Mouse (Mus musculus): Measurements from ENCODE around the gene Cdc26. TPM values are rescaled to one million over a fixed set of nuclear protein-coding genes. Genes with fewer than 3 reads are reported as not detected.

Gene Cdc26
- polyA plus RNA-seq, 1 experiment = 70.2 TPM

GRCm38 (mm10) chr4:62427978-62428758, 19.7 kb upstream of the Cdc26 start:
- Histone ChIP-seq H3K79me3 (ENCODE audit: low read depth) (no peaks in the 10 kb centered on the region), H3K4me3 (ENCODE audit: insufficient read depth, poor library complexity, severe bottlenecking) (no peak overlapping the region), H3K27me3 (ENCODE audit: control insufficient read depth, insufficient read depth, insufficient read length) (no peaks in the 10 kb centered on the region), H3ac (ENCODE audit: control insufficient read depth, insufficient read length, low read depth) (no peak overlapping the region), H3K79me2 (ENCODE audit: control insufficient read depth, insufficient read depth) (no peaks in the 10 kb centered on the region), H3K36me3 (ENCODE audit: control insufficient read depth, insufficient read depth) (peaks cover 22% of the 10 kb centered on the region)
- TF ChIP-seq MYOD1 (IDR thresholded peaks at IDR 0.05; ENCODE audit: control insufficient read depth, insufficient read length, low read depth) (no peak), MAX (IDR thresholded peaks at IDR 0.05) (no peak), CEBPB (IDR thresholded peaks at IDR 0.05; ENCODE audit: low read depth) (no peak), USF1 (IDR thresholded peaks at IDR 0.05; ENCODE audit: low read depth) (no peak), FOSL1 (IDR thresholded peaks at IDR 0.05; ENCODE audit: insufficient read depth, low read length, poor library complexity, severe bottlenecking) (no peak), MYOG (IDR thresholded peaks at IDR 0.05; ENCODE audit: control insufficient read depth, extremely low read depth, insufficient read length) (no peak), CTCF (IDR thresholded peaks at IDR 0.05; ENCODE audit: control insufficient read depth, insufficient read depth, insufficient read length) (no peak)

DNA sequence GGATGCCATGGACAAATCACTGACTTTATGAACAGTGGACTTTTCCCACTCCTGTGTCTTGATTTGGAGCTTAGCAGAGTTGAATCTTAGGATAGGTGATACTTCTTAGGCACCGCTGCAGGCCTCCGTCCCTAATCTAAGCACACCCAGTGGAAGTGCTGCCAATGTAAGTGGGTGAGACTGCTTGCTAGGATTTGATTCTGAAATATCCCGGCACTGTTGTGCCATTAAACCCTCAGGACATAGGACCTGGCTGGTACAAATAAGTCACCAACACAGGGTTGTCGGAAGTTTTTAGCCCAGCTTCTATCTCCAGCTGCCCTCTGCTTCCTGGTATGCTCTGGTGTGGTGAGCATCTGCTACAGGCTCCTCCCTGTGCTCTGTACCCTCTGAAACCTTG, 17.4 kb upstream of the Cdc26 start:
- peaks cover 44% of the 10 kb centered on the region for H3K36me3 ChIP-seq (ENCODE audit: control insufficient read depth, insufficient read depth)

DNA sequence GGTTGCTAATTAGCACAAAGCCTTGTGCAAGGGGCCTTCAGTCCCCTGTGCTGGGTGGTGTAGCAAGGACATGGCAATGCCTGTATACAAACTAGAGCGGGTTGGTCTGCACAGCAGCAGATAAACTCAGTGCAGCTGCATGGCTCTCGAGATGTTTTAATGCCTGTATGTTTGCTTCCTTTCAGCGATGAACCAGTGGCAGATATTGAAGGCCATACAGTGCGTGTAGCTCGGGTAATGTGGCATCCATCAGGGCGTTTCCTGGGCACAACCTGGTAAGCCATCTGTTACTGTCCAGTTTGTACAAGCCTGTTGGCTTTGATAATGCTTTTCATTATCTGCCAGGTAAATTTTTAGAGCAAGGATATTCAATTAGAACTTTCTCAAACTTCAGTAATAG, 10.6 kb upstream of the Cdc26 start:
- Histone ChIP-seq H3K4me3 (ENCODE audit: insufficient read depth, poor library complexity, severe bottlenecking) (no peak overlapping the region), H3ac (ENCODE audit: control insufficient read depth, insufficient read length, low read depth) (no peak overlapping the region), H3K36me3 (ENCODE audit: control insufficient read depth, insufficient read depth) (peaks cover 95% of the 10 kb centered on the region), H3K79me2 (ENCODE audit: control insufficient read depth, insufficient read depth) (no peaks in the 10 kb centered on the region), H3K79me3 (ENCODE audit: low read depth) (peaks cover 1% of the 10 kb centered on the region), H3K27me3 (ENCODE audit: control insufficient read depth, insufficient read depth, insufficient read length) (no peaks in the 10 kb centered on the region)
- TF ChIP-seq MYOD1 (IDR thresholded peaks at IDR 0.05; ENCODE audit: control insufficient read depth, insufficient read length, low read depth) = no peak
- no peak for TF ChIP-seq CTCF (IDR thresholded peaks at IDR 0.05; ENCODE audit: control insufficient read depth, insufficient read depth, insufficient read length)
- TF ChIP-seq FOSL1 (IDR thresholded peaks at IDR 0.05; ENCODE audit: insufficient read depth, low read length, poor library complexity, severe bottlenecking) = no peak
- TF ChIP-seq MYOG (IDR thresholded peaks at IDR 0.05; ENCODE audit: control insufficient read depth, extremely low read depth, insufficient read length) = no peak
- TF ChIP-seq CEBPB (IDR thresholded peaks at IDR 0.05; ENCODE audit: low read depth) = no peak
- TF ChIP-seq USF1 (IDR thresholded peaks at IDR 0.05; ENCODE audit: low read depth) = no peak
- TF ChIP-seq MAX (IDR thresholded peaks at IDR 0.05) = no peak

More for the DNA sequence above, 17.4 kb upstream of the Cdc26 start:
- no peak overlapping the region for H3K4me3 ChIP-seq (ENCODE audit: insufficient read depth, poor library complexity, severe bottlenecking)
- H3K79me2 ChIP-seq (ENCODE audit: control insufficient read depth, insufficient read depth) = no peaks in the 10 kb centered on the region
- no peak overlapping the region for H3ac ChIP-seq (ENCODE audit: control insufficient read depth, insufficient read length, low read depth)
- no peak for TF ChIP-seq MAX (IDR thresholded peaks at IDR 0.05)
- no peak for TF ChIP-seq FOSL1 (IDR thresholded peaks at IDR 0.05; ENCODE audit: insufficient read depth, low read length, poor library complexity, severe bottlenecking)
- TF ChIP-seq USF1 (IDR thresholded peaks at IDR 0.05; ENCODE audit: low read depth) = no peak
- TF ChIP-seq MYOG (IDR thresholded peaks at IDR 0.05; ENCODE audit: control insufficient read depth, extremely low read depth, insufficient read length) = no peak
- TF ChIP-seq CTCF (IDR thresholded peaks at IDR 0.05; ENCODE audit: control insufficient read depth, insufficient read depth, insufficient read length) = no peak
- TF ChIP-seq MYOD1 (IDR thresholded peaks at IDR 0.05; ENCODE audit: control insufficient read depth, insufficient read length, low read depth) = no peak
- no peak for TF ChIP-seq CEBPB (IDR thresholded peaks at IDR 0.05; ENCODE audit: low read depth)
- H3K27me3 ChIP-seq (ENCODE audit: control insufficient read depth, insufficient read depth, insufficient read length) = no peaks in the 10 kb centered on the region
- no peaks in the 10 kb centered on the region for H3K79me3 ChIP-seq (ENCODE audit: low read depth)

DNA sequence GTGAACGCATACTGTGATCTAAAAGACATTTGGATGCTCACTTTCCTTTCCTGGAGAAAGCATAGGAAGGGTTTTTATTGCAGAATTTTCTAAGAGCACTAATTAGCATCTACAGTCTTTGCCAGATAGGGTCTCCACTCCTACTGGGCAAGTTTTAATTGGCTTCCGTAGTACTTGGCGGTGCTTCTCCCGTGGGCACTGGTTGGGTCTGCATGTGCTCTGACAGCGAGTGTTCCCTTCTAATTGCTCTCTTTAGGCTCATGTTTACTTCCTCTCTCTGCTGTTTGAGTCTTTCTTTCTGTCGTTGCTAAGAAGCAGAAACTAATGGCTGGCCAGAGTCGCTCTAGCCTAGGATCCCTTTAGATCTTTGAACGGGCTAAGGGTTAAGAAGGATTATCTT, 10.0 kb upstream of the Cdc26 start:
- Histone ChIP-seq H3K4me3 (ENCODE audit: insufficient read depth, poor library complexity, severe bottlenecking) (no peak overlapping the region), H3K79me3 (ENCODE audit: low read depth) (peaks cover 1% of the 10 kb centered on the region), H3K27me3 (ENCODE audit: control insufficient read depth, insufficient read depth, insufficient read length) (no peaks in the 10 kb centered on the region), H3K79me2 (ENCODE audit: control insufficient read depth, insufficient read depth) (peaks cover 2% of the 10 kb centered on the region), H3K36me3 (ENCODE audit: control insufficient read depth, insufficient read depth) (peaks cover 92% of the 10 kb centered on the region), H3ac (ENCODE audit: control insufficient read depth, insufficient read length, low read depth) (no peak overlapping the region)
- TF ChIP-seq CEBPB (IDR thresholded peaks at IDR 0.05; ENCODE audit: low read depth) (no peak), FOSL1 (IDR thresholded peaks at IDR 0.05; ENCODE audit: insufficient read depth, low read length, poor library complexity, severe bottlenecking) (no peak), MAX (IDR thresholded peaks at IDR 0.05) (no peak), USF1 (IDR thresholded peaks at IDR 0.05; ENCODE audit: low read depth) (no peak), MYOG (IDR thresholded peaks at IDR 0.05; ENCODE audit: control insufficient read depth, extremely low read depth, insufficient read length) (no peak), MYOD1 (IDR thresholded peaks at IDR 0.05; ENCODE audit: control insufficient read depth, insufficient read length, low read depth) (no peak), CTCF (IDR thresholded peaks at IDR 0.05; ENCODE audit: control insufficient read depth, insufficient read depth, insufficient read length) (no peak)

DNA sequence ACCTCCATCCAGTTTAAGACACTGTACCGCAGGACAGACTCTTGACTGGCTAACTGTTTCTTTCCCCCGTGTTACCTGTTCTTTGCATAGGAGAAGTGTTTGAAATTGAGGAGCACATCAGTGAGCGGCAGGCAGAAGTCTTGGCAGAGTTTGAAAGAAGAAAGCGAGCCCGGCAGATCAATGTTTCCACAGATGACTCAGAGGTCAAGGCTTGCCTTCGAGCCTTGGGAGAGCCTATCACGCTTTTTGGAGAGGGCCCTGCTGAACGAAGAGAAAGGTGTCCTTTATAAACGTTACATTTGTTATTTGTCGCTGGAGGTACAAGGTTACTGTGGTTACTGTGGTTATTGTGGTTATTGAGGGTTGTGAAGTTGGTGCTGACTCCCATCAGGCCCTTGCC, 3.2 kb upstream of the Cdc26 start:
- H3K79me3 ChIP-seq (ENCODE audit: low read depth) = peaks cover 50% of the 10 kb centered on the region
- no peak overlapping the region for H3ac ChIP-seq (ENCODE audit: control insufficient read depth, insufficient read length, low read depth)
- peaks cover 61% of the 10 kb centered on the region for H3K79me2 ChIP-seq (ENCODE audit: control insufficient read depth, insufficient read depth)
- TF ChIP-seq MYOD1 (IDR thresholded peaks at IDR 0.05; ENCODE audit: control insufficient read depth, insufficient read length, low read depth) (no peak), USF1 (IDR thresholded peaks at IDR 0.05; ENCODE audit: low read depth) (no peak), CEBPB (IDR thresholded peaks at IDR 0.05; ENCODE audit: low read depth) (no peak), MYOG (IDR thresholded peaks at IDR 0.05; ENCODE audit: control insufficient read depth, extremely low read depth, insufficient read length) (no peak), MAX (IDR thresholded peaks at IDR 0.05) (no peak), CTCF (IDR thresholded peaks at IDR 0.05; ENCODE audit: control insufficient read depth, insufficient read depth, insufficient read length) (no peak), FOSL1 (IDR thresholded peaks at IDR 0.05; ENCODE audit: insufficient read depth, low read length, poor library complexity, severe bottlenecking) (no peak)
- peaks cover 61% of the 10 kb centered on the region for H3K36me3 ChIP-seq (ENCODE audit: control insufficient read depth, insufficient read depth)
- H3K27me3 ChIP-seq (ENCODE audit: control insufficient read depth, insufficient read depth, insufficient read length) = no peaks in the 10 kb centered on the region
- H3K4me3 ChIP-seq (ENCODE audit: insufficient read depth, poor library complexity, severe bottlenecking) = no peak overlapping the region

Measured in C2C12 (cell line).